Mouse (Mus musculus) cerebellum, postnatal 10 days (tissue): Measurements from ENCODE around the gene Cela1.

Experiments
- DNase-seq, 2 experiments: peaks; one replicate each; pipeline ENCODE4 v3.0.0; 2021; ENCODE audit warnings: mixed read lengths in 2 of 2

Cela1 gene

DNA sequence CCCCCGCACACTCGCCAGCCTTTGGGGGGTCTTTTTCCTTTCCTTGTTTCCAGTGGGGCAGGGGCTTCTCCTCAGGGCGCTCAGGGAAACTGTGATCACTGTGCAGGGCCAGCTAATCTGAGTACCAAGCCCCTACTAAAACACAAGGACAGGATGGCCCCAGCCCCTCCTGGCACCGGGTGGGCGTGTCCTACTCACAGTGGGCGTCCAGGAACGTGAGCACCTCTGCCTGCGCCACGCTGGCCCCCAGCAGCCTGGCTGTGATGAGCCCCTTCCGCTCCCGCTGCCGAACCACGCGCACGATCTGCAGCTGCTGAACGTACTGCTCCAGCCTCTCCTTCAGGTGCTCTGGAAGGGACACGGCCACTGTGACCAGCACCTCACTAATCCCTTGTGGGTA lies 16.2 kb upstream of the Cela1 start:
- no peak for DNase-seq

DNA sequence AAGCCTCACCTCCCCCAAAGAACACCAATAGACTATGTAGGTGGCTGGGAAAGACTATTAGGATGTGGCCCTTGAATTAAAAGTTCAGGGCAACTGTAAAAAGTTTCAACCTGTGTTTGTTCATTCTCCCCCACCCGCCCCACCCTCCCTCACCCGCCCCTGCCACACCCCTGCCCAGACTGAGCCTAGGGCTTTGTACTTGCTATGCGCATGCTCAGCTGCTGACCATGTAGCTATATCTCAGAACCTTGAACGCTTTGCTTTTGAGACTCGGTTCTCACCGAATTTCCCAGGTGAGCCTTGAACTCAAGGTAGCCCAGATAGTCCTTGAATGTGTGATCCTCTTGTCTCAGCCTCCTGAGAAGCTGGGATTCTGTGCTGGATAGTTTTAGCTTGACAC lies 14.1 kb upstream of the Cela1 start:
- DNase-seq: no peak

DNA sequence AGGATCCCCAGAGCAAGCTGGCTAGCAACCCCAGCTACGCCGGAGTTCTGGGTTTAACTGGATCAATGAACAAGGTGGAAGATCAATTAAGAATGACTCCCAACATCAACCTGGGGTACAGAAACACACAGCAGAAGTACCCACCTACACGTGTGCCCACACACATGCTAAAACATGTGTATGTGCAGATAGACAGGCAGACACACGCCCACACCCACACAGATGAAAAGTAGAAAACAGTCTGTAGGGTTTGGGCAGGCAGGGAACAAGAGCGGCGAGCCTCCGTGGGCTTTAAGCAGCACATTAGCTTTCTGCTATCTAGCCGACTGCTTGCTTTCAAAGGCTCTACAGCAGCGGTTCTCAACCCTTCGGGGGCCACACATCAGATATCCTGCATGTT lies 13.4 kb upstream of the Cela1 start:
- DNase-seq: no peak

DNA sequence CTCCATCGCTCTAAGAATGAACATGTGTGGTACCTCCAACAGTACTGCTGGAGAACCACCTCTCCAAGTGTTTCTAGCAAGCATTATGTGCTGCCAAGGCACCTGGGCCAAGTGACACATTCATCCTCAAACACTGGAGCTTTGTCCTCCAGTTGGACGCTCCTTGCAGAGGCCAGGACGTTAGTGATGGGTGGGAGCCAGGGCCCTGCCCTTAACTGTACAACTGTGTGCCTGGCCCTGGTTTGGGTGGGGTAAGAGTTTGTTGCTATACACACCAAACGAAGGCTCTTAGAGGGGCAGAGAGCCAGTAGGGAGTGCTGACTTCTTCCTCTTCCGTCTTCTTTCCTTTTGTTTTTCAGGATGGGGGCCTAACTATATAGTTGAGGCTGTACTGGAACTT lies 12.7 kb upstream of the Cela1 start:
- no peak for DNase-seq

DNA sequence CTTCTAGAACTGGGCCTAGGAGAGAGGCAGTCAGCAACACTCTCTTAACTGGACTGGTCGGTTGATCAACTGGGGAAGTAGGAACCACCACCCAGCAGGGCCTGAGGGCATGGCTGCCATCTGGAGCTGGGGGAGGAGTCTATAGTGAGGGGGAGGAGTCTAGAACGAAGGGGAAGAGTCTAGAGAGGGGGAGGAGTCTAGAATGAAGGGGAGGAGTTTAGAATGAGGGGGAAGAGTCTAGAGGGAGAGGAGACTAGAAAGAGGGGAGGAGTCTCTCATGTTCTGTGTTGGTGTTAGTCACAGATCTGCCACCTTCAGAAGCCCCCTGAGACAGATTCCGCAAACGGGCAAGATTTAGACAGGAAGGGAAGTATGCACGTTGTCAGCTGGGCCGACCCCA lies 11.7 kb upstream of the Cela1 start:
- no peak for DNase-seq

DNA sequence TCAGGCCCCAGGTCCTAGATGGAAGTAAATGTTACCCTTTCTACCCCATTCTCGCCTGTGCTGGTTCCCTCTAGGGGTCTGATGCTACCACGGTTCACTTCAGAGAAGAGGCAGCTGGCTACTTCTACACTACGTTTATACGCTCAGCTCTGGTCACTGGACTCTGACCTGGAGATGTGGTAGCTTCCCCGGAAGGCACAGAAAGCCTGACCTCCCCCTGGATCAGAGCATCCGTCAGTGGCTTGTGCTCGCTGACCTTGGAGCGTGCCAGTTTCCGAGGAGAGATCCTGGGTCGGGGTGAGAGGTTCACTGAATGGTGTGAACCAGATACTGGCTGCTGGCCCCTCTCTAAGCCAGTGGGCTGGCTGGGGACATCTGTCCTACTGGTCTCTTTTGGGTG lies 10.4 kb upstream of the Cela1 start:
- DNase-seq: no peak

DNA sequence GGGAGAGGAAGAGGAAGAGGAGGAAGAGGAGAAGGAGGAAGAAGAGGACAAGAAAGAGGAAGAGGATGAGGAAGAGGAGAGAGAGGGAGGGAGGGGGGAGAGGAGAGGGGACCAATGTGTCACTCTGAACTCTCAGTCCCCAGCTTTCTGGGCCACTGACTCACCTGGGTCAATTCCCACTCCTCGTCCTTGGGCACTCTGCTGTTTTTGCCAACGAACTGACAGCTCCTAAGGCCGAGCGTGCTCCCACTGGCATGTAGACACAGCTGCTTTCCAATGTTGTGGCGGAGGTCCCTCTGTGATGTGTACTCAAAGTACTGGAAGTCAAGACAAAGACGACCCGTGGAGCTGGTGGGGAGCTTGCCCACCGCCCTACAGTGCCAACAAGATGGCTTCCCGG lies 6.7 kb upstream of the Cela1 start:
- DNase-seq: no peak

DNA sequence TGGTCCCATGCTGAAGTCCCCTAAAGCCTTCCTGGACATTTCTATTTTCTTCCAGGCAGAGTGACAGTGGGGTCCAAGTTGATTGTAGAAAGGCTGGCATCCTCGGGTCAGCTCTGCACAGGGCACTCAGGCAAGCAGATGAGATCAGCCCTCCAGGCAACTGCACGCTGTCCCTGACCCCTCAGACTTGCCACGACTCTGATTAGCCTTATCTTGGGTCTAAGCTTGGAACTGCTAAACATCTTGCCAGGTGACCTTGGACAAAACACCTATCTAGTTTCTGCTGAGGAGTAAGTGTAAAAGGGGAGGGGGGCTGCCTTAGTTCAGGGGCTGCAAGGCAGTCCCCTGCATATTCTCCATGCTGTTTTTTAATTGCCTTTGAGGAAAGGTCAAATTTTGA lies 4.3 kb upstream of the Cela1 start:
- DNase-seq: no peak

DNA sequence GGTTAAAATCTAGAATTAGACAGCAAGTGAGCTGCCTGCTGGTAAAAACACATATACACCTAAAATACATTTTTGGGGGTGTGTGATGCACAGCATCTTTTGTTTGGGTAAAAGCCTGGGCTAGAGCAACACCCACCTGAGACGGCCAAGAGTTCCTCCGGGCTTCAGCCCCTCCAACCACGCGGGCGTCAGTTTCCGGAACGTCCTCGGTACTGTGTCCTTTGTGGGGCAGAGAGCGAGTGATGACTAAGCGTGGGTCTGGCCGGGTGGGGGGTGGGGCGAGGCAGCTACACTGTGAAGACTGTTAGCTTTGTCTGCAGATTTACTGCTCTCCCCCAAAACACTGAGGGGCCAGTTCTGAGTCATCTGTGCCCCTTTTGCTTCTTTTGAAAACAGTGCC lies 732 bp downstream of the Cela1 start:
- DNase-seq: no peak

DNA sequence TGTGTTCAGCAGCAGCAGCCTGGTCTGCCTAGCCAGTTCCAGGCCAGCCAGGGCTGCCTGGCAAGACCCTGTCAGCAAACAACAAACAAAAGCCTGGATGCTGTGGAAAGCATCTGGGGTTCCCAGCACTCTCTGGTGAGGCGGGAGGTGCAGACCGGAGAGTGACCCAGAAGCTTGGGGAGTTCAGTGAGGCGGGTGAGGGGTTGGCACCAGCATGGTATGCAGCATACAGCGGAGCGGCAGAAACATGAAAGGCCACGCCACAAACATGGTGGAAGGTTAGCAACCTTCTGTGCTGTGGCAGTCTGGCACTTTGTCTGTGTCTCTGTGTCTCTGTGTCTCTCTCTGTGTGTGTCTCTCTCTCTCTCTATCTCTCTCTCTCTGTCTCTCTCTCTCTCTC lies 1.3 kb downstream of the Cela1 start:
- DNase-seq: no peak

DNA sequence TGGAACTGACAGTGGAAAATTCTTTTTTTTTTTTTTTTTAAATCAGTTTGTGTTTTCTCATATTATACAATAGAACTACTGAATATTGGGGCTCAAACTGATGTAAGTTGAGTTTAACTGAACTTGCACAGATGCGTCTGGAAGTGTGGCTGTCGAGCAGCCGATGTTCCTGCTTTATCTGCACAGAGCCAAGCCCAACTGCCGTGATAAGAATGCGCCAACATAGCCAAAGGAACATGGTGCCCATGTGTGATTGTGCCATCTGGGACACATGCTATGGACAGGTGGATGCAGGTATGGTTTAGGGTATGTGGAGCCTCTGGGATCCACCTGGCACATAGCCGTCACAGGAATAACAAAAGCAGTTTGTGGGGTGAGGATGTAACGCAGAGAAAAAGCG lies 1.9 kb downstream of the Cela1 start:
- DNase-seq: no peak

DNA sequence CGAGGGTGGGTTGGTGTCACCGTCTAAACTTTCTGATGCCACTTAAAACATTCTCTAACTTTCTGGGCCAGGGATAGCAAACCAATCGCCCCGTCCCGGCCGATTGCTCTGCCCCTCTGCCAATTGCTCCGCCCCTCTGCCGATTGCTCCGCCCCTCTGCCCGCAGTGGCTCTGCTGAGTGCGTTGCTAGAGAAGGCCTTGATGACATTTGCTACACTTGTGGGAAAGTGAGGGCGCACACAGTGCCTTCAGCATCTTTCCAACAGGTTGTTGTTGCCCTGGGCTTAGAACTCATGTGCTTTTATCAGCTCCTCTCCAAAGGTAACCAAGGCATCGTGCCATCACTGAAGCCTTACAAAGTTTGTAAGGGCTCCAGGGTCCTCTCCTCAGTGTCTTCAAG lies 2.5 kb downstream of the Cela1 start:
- no peak for DNase-seq

DNA sequence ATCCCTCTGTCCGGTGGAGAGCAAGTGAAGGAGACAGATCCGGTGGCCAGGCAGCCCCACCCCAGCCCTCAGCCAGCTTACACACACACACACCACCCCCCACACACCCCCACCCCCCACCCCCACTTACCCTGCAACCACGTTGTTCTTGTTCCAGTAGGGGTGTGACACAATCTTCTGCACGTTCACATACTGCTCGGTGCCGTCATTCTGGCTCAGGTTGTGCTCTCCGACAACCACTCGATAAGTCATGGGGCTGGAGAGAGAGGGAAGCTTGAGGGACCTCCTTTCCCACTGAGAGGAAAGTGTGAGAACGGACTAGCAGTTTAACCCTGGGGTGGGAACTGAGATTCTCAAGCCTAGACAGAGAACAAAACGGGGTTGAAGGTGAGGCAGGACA lies 3.3 kb downstream of the Cela1 start:
- no peak for DNase-seq

DNA sequence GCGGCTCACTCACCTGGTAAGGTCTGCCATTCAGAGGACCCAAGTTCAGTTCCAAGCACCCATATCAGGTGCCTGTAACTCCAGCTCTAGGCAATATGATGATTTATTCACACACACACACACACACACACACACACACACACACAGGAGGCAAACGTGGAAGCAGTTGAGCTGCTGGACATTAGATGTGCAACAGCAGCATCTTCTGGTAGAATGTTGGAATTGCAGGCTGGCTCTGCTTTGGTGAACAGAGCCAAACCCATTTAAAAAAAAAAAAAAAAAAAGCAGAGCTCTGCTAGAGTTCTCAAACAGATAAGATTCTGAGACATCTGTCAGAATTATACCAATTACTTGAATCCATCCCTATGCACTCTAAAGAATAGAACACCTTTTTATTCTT lies 4.7 kb downstream of the Cela1 start:
- DNase-seq: peak; percentile 85 to 90

DNA sequence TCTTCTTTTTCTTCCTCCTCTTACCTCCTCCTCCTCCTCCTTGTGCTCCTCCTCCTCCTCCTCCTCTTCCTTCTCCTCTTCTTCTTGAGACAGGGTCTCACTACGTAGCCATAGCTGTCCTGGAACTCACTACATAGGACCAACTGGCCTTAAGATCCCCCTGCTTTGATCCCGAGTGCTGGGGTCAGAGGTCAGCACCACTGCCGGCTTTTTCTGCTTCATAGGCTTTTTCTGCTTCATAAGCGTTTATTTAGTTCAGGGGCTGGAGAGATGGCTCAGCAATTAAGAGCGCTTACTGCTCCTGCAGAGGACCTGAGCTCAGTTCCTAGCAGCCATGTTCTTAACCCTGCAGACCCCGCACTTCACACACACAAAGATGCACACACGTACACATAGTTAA lies 6.0 kb downstream of the Cela1 start:
- DNase-seq: no peak

DNA sequence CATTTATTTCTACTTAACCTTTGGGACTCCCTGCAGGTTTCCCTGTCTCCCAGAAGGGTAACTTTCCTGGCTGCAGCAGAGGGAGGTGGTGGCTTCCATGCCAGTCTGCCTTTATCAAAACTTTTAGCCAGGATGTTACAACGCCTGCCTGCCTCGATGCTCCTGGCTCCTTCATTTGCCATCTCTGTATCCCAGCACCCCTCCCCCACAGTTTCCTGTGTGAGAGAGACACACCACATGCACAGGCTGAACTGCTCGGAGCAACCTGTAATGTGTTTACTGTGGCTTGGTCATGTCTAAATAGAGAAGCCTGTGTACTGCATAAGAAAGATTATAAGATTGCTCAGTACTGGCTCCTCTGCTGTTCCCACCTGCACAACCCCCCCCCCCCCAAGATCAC lies 7.3 kb downstream of the Cela1 start:
- DNase-seq: no peak

DNA sequence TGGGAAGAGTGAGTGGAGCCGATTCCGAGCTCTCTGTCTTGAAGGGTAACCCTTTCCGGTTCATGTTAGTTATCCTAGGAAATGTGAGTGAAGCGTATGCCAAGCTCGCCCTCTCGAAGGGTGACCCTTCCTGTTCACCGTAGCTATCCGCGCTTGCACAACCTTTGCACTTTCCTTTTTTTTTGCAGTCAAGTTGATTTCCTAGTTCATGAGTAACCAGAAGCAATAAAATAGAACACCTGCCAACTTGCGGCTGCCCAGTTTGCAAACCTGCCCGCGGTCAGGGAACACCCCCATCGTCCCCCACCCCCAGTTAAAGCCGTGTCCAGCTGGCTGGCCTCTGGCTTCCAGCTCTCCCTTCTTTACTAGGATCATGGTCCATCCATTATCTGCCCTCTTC lies 8.7 kb downstream of the Cela1 start:
- DNase-seq: no peak

DNA sequence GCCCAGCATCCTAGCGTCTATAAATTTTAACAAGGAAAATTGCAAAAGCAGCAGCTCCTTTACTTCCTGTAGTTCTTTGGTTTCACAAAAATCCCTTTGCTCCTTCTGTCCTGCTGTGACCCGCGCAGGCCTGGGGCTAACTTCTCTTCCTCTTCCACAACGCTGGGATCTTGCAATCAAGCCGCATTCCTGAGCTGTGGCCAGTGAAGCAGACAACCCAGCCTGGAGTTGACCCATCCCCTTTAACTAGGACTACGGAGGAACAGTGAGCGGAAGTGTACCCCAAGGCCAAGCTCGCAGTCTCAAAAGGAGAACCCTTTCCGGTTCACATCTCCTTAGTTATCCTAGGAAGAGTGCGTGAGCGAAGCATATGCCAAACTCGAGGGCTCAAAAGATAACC lies 9.1 kb downstream of the Cela1 start:
- DNase-seq: no peak

DNA sequence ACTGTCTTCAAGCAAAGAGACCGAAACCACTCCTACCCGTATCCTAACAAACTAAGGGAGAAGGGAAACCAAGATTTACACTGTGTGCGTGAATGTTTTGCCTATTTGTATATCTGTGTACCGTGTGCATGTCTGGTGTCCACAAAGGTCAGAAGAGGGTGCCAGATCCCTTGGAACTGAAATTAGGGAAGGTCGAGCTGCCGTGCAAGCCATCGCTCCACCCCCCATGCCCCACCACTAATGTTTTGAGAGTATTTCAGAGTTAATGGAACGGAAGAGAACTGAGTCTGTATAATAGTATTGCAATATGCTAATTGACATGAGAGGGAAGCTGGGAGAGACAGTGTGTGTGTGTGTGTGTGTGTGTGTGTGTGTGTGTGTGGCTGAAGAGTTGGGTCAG lies 10.0 kb downstream of the Cela1 start:
- DNase-seq: no peak

DNA sequence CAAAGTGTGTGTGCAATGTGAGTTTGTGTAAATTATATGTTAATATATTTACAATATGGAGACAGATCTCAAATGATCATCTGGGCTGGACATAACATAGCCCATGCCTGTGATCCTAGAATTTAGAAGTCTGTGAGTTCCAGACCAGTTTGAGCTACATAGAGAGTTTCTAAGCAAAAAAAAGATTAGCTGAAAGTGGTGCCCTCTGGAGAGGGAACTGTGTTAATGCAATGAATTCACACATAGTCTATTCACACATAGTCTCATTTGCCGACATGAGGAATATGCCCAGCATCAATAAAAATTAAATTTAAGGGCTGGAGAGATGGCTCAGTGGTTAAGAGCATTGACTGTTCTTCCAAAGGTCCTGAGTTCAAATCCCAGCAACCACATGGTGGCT lies 11.2 kb downstream of the Cela1 start:
- no peak for DNase-seq

DNA sequence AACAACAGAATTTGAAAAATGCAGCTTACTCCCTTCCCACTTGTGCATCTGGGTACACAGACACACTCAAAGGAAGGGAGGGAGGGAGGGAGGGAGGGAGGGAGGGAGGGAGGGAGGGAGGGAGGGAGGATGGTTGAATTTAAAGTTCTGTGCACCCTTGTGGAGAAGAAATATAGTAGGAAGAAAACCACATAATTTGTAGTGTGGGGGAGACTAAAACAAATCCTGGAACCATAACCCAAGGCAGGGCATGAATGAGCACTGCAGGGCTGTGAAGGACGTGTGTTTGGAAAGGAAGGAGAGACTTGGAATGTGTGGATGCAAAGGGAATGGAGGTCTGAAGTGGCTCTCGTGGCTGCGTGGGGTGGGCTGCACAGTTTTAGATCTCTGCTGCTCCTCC lies 12.2 kb downstream of the Cela1 start:
- no peak for DNase-seq

DNA sequence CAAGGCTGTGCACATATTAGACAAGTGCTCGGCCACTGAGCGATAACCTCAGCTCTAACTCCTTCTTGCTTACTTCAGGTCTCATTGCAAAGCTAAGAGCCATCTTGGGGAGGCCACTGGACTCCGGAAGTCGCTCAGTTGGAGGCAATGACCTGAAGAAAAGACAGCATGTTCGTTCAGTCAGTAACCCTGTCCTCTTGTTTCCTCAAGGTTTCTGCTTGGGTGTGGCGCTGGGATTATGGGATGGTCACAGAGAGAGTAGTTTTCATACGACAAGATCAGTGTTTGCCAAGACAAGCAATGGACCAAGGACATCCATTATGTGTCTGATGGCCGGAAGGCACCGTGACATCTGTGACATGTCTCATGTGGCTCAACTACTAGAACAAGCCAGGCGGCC lies 13.2 kb downstream of the Cela1 start:
- DNase-seq: no peak

DNA sequence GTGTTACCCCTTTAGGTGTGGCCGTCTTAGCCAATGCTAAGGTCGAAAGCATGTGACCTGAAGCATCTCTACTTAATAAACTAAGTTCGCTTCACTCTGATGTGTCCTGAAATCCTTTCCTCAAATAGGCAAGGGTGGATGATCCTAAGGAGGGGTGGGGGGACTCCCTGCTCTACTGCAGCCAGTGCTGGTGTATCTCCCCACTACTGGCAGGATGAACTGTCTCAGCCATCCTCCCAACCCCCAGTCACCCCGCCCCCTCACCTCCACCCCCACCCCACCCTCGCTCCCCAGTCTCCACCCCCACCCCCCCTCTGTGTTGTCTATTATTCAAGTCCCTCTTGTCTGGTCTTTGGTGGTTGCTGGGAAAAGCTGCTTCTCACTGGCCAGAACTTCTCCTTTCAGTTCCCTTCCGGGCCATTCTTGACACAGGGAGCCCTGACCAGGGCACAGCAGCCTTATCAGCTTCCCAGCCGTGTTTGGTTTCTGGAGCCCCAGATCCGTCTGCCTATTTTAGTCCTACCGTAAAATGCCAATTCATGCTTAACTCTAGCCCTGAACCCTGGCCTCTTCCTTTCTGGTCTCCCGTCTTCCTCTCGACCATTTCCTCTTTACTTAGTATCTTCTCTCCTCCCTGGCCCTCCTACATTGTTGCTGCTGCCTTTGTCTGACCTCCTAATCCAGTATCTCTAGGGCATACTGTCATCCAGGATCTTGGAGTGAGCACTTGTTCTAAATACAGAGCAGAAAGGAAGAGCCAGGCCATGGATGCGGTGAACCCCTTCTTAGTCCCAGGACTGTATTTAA lies 13.9 kb downstream of the Cela1 start:
- no peak for DNase-seq

DNA sequence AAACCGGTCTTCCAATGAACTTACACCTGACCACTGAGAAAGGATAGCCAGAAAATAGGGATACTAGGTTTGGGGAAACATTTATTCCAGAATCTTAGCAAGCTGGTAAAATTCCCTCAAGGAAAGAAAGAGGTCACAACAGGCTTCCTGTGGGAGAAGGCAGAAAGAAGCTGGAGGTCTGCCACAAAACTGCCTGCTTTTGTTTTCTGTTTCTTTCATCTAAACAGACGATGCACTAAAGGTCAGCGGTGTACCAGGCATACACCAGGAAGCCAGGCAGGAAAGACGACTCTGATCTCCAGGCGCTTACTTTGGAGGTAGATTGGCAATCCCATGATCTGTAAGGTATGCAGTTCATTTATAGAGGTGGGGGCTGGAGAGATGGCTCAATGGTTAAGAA lies 16.9 kb downstream of the Cela1 start:
- DNase-seq: no peak

DNA sequence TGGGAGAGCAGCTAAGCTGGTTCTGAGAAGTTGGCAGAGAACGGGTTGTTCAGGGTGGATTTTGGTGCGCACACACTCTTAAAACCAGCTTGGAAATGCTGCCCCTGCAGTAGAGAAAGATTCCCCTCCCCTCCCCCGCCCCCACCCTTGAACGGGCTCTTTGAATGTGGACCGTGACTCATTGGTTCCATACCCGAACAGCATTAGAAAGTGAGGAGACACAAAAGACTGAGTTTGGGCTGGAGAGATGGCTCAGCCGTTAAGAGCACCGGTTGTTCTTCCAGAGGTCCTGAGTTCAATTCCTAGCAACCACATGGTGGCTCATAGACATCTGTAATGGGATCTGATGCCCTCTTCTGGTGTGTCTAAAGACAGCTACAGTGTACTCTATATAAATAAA lies 17.7 kb downstream of the Cela1 start:
- no peak for DNase-seq

DNA sequence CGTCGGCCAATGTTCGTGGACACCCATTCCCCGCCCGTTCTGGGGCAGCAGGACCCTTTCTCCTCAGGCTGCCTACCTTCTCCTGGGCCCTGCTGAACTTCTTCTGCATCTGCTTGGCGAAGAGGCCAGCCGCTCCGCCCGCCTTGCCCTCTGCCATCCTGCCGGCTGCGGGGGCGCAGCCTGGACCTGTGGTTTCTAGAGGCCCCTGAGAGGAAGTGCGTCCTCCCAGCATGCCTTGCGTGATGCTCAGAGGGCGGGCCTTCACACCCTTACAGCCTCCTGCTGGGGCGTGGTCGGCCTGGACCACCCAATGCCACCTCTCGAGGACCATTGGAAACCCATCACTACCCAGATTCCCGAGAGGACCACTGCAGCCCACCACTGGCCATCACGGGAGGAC lies 18.4 kb downstream of the Cela1 start, which contains the start of gene Bin2:
TSS of gene Bin2 (minus strand) at position 217 of the 400 bp plus-strand sequence.
- no peak for DNase-seq
